Mouse (Mus musculus): ENCODE measurements around the gene Ccr1. TPM values are rescaled to one million over a fixed set of nuclear protein-coding genes. Genes with fewer than 3 reads are reported as not detected.
"Not testable (repeated sequence)": the region's sequence is repeated elsewhere in the genome, so short reads cannot be mapped to it uniquely, and the experiment has no call there.

The Ccr1 gene
- polyA plus RNA-seq, 1 experiment from 2014 or later, result 1.1 TPM

GRCm38 (mm10) chr9:123926041-123926440 is 42.5 kb downstream of the Ccr1 start:
- H3K4me3 ChIP-seq (ENCODE audit: low read depth, low read length); H3K27ac ChIP-seq (ENCODE audit: low read depth, low read length); H3K36me3 ChIP-seq (ENCODE audit: control insufficient read depth, insufficient read depth, low read length); H3K27me3 ChIP-seq (ENCODE audit: control insufficient read depth, insufficient read depth, low read length); H3K4me1 ChIP-seq (ENCODE audit: control insufficient read depth, insufficient read depth, low read length); H3K9ac ChIP-seq (ENCODE audit: low read length); H3K9me3 ChIP-seq (ENCODE audit: control insufficient read depth, low read length); ATAC-seq (ENCODE audit: insufficient read depth, low FRiP score, low TSS enrichment): not testable (repeated sequence)
- WGBS, result 12% methylated on average over 5 of the region's 5 CpGs
- peak overlapping the region; percentile 48; the same call in 1 of the 2 replicates for H3K4me2 ChIP-seq (ENCODE audit: low read depth)
- DNase-seq (ENCODE audit: low spot score), result peak; percentile 49

- WGBS, result 5% methylated on average over 38 of the region's 44 CpGs
Observed at GRCm38 (mm10) chr9:123925101-123925946, 43.2 kb downstream of the Ccr1 start.

GRCm38 (mm10) chr9:123924589-123925066 is 43.9 kb downstream of the Ccr1 start:
- H3K4me1 ChIP-seq (ENCODE audit: control insufficient read depth, insufficient read depth, low read length), result 0 out of 2 replicates have a peak, but pooled peaks cover 3% of the 10 kb centered on the region
- H3K4me3 ChIP-seq (ENCODE audit: low read depth, low read length), result peak overlapping the region; percentile 50
- WGBS, result under 1% methylated on average over 38 of the region's 49 CpGs
- H3K36me3 ChIP-seq (ENCODE audit: control insufficient read depth, insufficient read depth, low read length), result no peaks in the 10 kb centered on the region
- peak; percentile 85 for ATAC-seq (ENCODE audit: insufficient read depth, low FRiP score, low TSS enrichment)
- peak overlapping the region; percentile 93 for H3K27ac ChIP-seq (ENCODE audit: low read depth, low read length)
- no peaks in the 10 kb centered on the region for H3K9me3 ChIP-seq (ENCODE audit: control insufficient read depth, low read length)
- peak overlapping the region; percentile 71 for H3K9ac ChIP-seq (ENCODE audit: low read length)
- peak; percentile 92 for DNase-seq (ENCODE audit: low spot score)
- peak overlapping the region; percentile 80 for H3K4me2 ChIP-seq (ENCODE audit: low read depth)
- no peaks in the 10 kb centered on the region for H3K27me3 ChIP-seq (ENCODE audit: control insufficient read depth, insufficient read depth, low read length)

More at GRCm38 (mm10) chr9:123925101-123925946, 43.2 kb downstream of the Ccr1 start:
- Histone ChIP-seq H3K9ac (ENCODE audit: low read length) (peak overlapping the region; percentile 71), H3K27me3 (ENCODE audit: control insufficient read depth, insufficient read depth, low read length) (no peaks in the 10 kb centered on the region), H3K9me3 (ENCODE audit: control insufficient read depth, low read length) (no peaks in the 10 kb centered on the region), H3K27ac (ENCODE audit: low read depth, low read length) (peak overlapping the region; percentile 93), H3K36me3 (ENCODE audit: control insufficient read depth, insufficient read depth, low read length) (no peaks in the 10 kb centered on the region), H3K4me3 (ENCODE audit: low read depth, low read length) (peak overlapping the region; percentile 50), H3K4me1 (ENCODE audit: control insufficient read depth, insufficient read depth, low read length) (0 out of 2 replicates have a peak, but pooled peaks cover 3% of the 10 kb centered on the region), H3K4me2 (ENCODE audit: low read depth) (peak overlapping the region; percentile 80)
- DNase-seq (ENCODE audit: low spot score) (peak; percentile 78), ATAC-seq (ENCODE audit: insufficient read depth, low FRiP score, low TSS enrichment) (peak; percentile 88)

GRCm38 (mm10) chr9:123924035-123924434 is 44.5 kb downstream of the Ccr1 start:
- H3K4me1 ChIP-seq (ENCODE audit: control insufficient read depth, insufficient read depth, low read length); H3K27me3 ChIP-seq (ENCODE audit: control insufficient read depth, insufficient read depth, low read length); H3K9me3 ChIP-seq (ENCODE audit: control insufficient read depth, low read length); H3K36me3 ChIP-seq (ENCODE audit: control insufficient read depth, insufficient read depth, low read length): not testable (repeated sequence)
- Histone ChIP-seq H3K9ac (ENCODE audit: low read length) (peak overlapping the region; percentile 71), H3K27ac (ENCODE audit: low read depth, low read length) (peak overlapping the region; percentile 93; the same call in 1 of the 2 replicates), H3K4me3 (ENCODE audit: low read depth, low read length) (peak overlapping the region; percentile 50), H3K4me2 (ENCODE audit: low read depth) (peak overlapping the region; percentile 80)
- ATAC-seq (ENCODE audit: insufficient read depth, low FRiP score, low TSS enrichment) (peak; percentile 46), DNase-seq (ENCODE audit: low spot score) (peak; percentile 80)
- 0% methylated on average over 11 of the region's 11 CpGs for WGBS

GRCm38 (mm10) chr9:123923146-123923991 is 45.1 kb downstream of the Ccr1 start:
- Histone ChIP-seq H3K4me2 (ENCODE audit: low read depth) (peak overlapping the region; percentile 80), H3K27me3 (ENCODE audit: control insufficient read depth, insufficient read depth, low read length) (no peaks in the 10 kb centered on the region), H3K36me3 (ENCODE audit: control insufficient read depth, insufficient read depth, low read length) (no peaks in the 10 kb centered on the region), H3K9ac (ENCODE audit: low read length) (peak overlapping the region; percentile 47), H3K4me3 (ENCODE audit: low read depth, low read length) (peak overlapping the region; percentile 31), H3K27ac (ENCODE audit: low read depth, low read length) (0 out of 2 replicates have a peak overlapping the region, but pooled peaks have one; percentile 8), H3K9me3 (ENCODE audit: control insufficient read depth, low read length) (no peaks in the 10 kb centered on the region), H3K4me1 (ENCODE audit: control insufficient read depth, insufficient read depth, low read length) (0 out of 2 replicates have a peak, but pooled peaks cover 3% of the 10 kb centered on the region)
- DNase-seq (ENCODE audit: low spot score) (peak; percentile 49), ATAC-seq (ENCODE audit: insufficient read depth, low FRiP score, low TSS enrichment) (peak; percentile 0; the same call in 1 of the 2 replicates)
- WGBS, result under 1% methylated on average over 37 of the region's 53 CpGs

Other genes starting within 250 kb of the Ccr1 start
- 0.24 TPM in 1 of 2 replicates, not detected in the other for gene Cxcr6, start 162.2 kb downstream of the Ccr1 start, polyA plus RNA-seq (2014; fragmentation: Nextera tagmentation; extraction: Ambion mirVana)
- gene Fyco1, start 116.8 kb downstream of the Ccr1 start, polyA plus RNA-seq (2014; fragmentation: Nextera tagmentation; extraction: Ambion mirVana), result 6.2 and 6.7 TPM in 2 replicates
- not detected in 2 replicates for gene Xcr1, start 106.7 kb downstream of the Ccr1 start, polyA plus RNA-seq (2014; fragmentation: Nextera tagmentation; extraction: Ambion mirVana)
- gene Ccr1l1, start 9.7 kb upstream of the Ccr1 start, polyA plus RNA-seq (2014; fragmentation: Nextera tagmentation; extraction: Ambion mirVana), result not detected in 2 replicates
- gene Ccr3, start 53.3 kb upstream of the Ccr1 start, polyA plus RNA-seq (2014; fragmentation: Nextera tagmentation; extraction: Ambion mirVana), result not detected in 2 replicates
- gene Ccr2, start 133.3 kb upstream of the Ccr1 start, polyA plus RNA-seq (2014; fragmentation: Nextera tagmentation; extraction: Ambion mirVana), result 0.27 and 0.77 TPM in 2 replicates
- 0.25 and 1.0 TPM in 2 replicates for gene Ccr5, start 152.9 kb upstream of the Ccr1 start, polyA plus RNA-seq (2014; fragmentation: Nextera tagmentation; extraction: Ambion mirVana)